Mouse (Mus musculus) testis, adult 2 months (tissue): ENCODE measurements around the gene Gsdma3.

Source experiments
- CTCF ChIP-seq: fragments of 200-500 bp; IDR thresholded peaks from 2 replicates; pipeline ENCODE4 v1.5.1; 2012; ENCODE audit warnings: low read depth, mild to moderate bottlenecking, inconsistent platforms, low read length, moderate library complexity; ENCODE audit not compliant: control insufficient read depth, insufficient read depth, insufficient replicate concordance
- POLR2A ChIP-seq: fragments of 200-500 bp; IDR thresholded peaks from 2 replicates; pipeline ENCODE4 v1.6.1; 2012; ENCODE audit warnings: low read depth, mild to moderate bottlenecking, inconsistent platforms, low read length, moderate library complexity; ENCODE audit not compliant: control insufficient read depth

- TF ChIP-seq POLR2A (no peak), CTCF (no peak)
Observed at GRCm38 (mm10) chr11:98588833-98589281, 37.3 kb upstream of the Gsdma3 start.
